Mouse (Mus musculus) hindbrain, embryonic 12.5 days (tissue): ENCODE measurements around the gene Rprd1b. TPM values are rescaled to one million over a fixed set of nuclear protein-coding genes. Genes with fewer than 3 reads are reported as not detected.

Experiments used
- ATAC-seq: fragments of 200-750 bp; cut with Nextera tagmentation; 2 replicates; pipeline ENCODE4 v1.8.0; 2017; ENCODE audit warnings: moderate TSS enrichment; ENCODE audit not compliant: low FRiP score
- H3K27ac ChIP-seq: fragments of 300-500 bp; sonication (generic); 2 replicates; pipeline ENCODE4 v1.5.1; 2016; ENCODE audit warnings: mild to moderate bottlenecking
- H3K27me3 ChIP-seq: fragments of 300-500 bp; sonication (generic); 2 replicates; pipeline ENCODE4 v1.6.1; 2016; ENCODE audit warnings: mild to moderate bottlenecking
- H3K36me3 ChIP-seq: fragments of 300-500 bp; sonication (generic); 2 replicates; pipeline ENCODE4 v1.6.1; 2016; ENCODE audit warnings: mild to moderate bottlenecking
- H3K4me1 ChIP-seq: fragments of 300-500 bp; sonication (generic); 2 replicates; pipeline ENCODE4 v1.6.1; 2016
- H3K4me2 ChIP-seq: fragments of 300-500 bp; sonication (generic); replicated peaks from 2 replicates; pipeline ENCODE4 v1.6.1; 2016; ENCODE audit warnings: mild to moderate bottlenecking
- H3K4me3 ChIP-seq: fragments of 300-500 bp; sonication (generic); 2 replicates; pipeline ENCODE4 v1.5.1; 2016; ENCODE audit warnings: mild to moderate bottlenecking
- H3K9ac ChIP-seq: fragments of 300-500 bp; sonication (generic); 2 replicates; pipeline ENCODE4 v1.6.1; 2016; ENCODE audit warnings: mild to moderate bottlenecking, moderate library complexity
- H3K9me3 ChIP-seq: fragments of 300-500 bp; sonication (generic); replicated peaks from 2 replicates; pipeline ENCODE4 v1.6.1; 2016; ENCODE audit warnings: mild to moderate bottlenecking
- WGBS: fragments of 180-500 bp; shearing (Covaris S2); methylation state at CpG from one replicate; pipeline ENCODE4 v1.1.7; 2016; 5-methylcytosine and 5-hydroxymethylcytosine counted together
- polyA plus RNA-seq: library from polyadenylated mRNA; unstranded; fragments of >200 nt; fragmentation: Nextera tagmentation; extraction: Ambion mirVana; gene quantifications from 2 replicates; pipeline ENCODE4 v1.2.1, GENCODE M21; 2016

Gene Rprd1b
- polyA plus RNA-seq, 1 experiment from 2014 or later: 46.2 TPM

DNA sequence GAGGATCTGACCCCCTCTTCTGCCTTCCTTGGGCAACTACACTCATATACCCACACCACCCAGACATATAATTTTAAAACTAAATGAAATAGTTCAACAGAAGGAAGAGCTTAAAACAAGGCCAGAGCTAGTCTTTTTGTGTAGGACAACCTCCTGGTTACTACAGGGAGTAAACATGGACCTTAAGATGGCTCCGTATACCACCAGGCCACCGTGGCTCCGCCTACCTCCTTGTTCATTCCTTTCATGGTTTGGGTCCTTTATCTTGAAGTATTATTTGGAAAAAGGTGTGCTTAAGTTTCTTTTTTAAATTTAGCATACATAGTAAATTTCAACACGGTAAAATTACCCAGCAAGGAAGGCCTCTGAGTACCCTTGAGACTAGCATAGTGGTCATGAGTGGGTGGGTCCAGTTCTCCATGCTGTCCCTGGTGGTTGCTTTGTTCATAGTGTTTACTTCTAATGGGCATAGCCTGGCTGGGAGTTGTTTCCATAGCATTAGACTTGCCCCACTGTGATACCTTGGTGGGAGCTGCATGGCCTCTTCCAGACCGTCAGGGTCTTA, 39.0 kb downstream of the Rprd1b start:
- no peak overlapping the region for H3K4me3 ChIP-seq
- H3K27ac ChIP-seq: no peak overlapping the region
- H3K4me2 ChIP-seq: no peak overlapping the region
- 94% methylated on average over 5 of the region's 5 CpGs for WGBS
- peaks cover 35% of the 10 kb centered on the region for H3K36me3 ChIP-seq
- no peaks in the 10 kb centered on the region for H3K9me3 ChIP-seq
- no peaks in the 10 kb centered on the region for H3K27me3 ChIP-seq
- H3K9ac ChIP-seq: no peak overlapping the region
- 0 out of 2 replicates have a peak, but pooled peaks cover 4% of the 10 kb centered on the region for H3K4me1 ChIP-seq
- no peak for ATAC-seq

DNA sequence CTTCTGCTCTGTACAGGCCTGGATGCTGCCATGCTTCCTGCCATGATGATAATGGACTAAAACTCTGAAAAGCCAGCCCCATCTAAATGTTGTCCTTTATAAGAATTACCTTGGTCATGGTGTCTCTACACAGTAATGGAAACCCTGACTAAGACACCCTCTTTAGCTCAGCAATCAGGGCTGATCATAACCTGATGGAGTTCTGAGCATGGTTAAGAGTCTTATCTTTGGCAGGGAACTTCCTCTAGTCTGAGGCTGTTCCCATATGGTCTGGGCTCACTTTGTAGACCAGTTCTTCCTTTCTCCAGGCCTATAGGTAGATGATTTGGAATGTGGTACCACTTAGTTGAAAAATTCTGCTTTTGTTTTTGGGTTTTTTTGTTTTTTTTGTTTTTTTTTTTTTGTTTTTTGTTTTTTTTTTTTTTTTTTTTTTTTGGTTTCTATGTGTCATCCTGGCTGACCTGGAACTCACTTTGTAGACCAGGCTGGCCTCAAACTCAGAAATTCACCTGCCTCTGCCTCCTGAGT, 40.2 kb downstream of the Rprd1b start:
- H3K36me3 ChIP-seq: peaks cover 45% of the 10 kb centered on the region
- 0 out of 2 replicates have a peak, but pooled peaks cover 4% of the 10 kb centered on the region for H3K4me1 ChIP-seq
- no peak for ATAC-seq

DNA sequence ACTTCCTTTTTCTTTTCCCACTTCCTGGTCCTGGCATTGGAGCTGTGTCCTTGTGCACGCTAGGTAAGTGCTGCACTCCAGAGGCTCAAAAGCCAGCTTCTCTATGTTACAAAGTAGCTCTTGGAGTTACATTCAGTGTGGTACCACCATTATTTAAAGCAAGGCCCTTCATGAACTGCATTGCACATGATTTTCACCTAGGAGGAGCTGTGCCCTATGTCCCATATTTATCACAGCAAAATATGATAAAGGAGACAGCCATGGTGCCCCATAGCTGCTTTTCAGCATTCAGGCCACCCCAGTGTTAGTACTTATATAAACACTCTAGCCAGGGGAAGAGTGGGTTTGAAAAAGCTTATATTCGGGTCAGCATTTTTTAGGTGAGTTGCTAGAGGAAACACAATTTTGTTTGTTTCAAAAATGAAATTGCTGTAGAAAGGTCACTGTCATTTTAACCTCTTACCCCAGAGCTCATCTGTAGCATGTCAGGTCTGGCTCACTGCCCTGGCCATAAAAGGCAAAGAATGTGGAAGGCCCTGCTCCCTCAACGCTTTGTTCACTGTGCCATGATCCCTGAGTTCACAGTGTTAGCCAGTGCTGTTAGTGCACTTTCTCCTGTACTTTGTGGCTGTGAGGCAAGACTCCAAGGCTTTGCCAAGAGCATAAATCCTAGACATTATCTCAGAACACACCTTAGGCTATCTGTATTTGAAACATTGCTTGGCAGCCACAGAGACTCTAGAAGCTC, 42.8 kb downstream of the Rprd1b start:
- no peak for ATAC-seq
- 0 out of 2 replicates have a peak, but pooled peaks cover 4% of the 10 kb centered on the region for H3K4me1 ChIP-seq
- H3K9ac ChIP-seq: no peak overlapping the region
- no peak overlapping the region for H3K4me3 ChIP-seq
- no peaks in the 10 kb centered on the region for H3K9me3 ChIP-seq
- H3K4me2 ChIP-seq: no peak overlapping the region
- 86% methylated on average over 3 of the region's 3 CpGs for WGBS
- peaks cover 63% of the 10 kb centered on the region for H3K36me3 ChIP-seq
- no peaks in the 10 kb centered on the region for H3K27me3 ChIP-seq
- H3K27ac ChIP-seq: no peak overlapping the region

More for the DNA sequence above, 40.2 kb downstream of the Rprd1b start:
- Histone ChIP-seq H3K27me3 (no peaks in the 10 kb centered on the region), H3K9ac (no peak overlapping the region), H3K4me3 (no peak overlapping the region), H3K4me2 (no peak overlapping the region), H3K9me3 (no peaks in the 10 kb centered on the region), H3K27ac (no peak overlapping the region)

GRCm38 (mm10) chr2:158071633-158071995, 43.3 kb downstream of the Rprd1b start:
- no peak for ATAC-seq

DNA sequence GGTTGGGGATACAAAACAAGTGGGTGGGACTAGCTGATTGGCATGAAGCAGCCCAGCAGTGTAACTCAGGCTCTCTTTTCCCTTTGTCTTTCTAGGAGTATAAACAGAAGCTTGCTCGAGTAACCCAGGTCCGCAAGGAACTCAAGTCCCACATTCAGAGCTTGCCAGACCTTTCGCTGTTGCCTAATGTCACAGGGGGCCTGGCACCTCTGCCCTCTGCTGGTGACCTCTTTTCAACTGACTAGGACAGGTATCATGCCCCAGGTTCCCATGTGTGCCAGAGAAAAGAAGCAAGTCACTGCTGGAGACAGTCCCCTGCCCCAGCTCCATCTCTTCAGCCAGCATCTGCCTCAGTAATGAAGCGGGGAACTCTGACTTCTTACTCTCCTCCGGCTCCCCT, 46.5 kb downstream of the Rprd1b start:
- Histone ChIP-seq H3K4me3 (no peak overlapping the region), H3K9me3 (no peaks in the 10 kb centered on the region), H3K36me3 (peaks cover 75% of the 10 kb centered on the region), H3K27ac (no peak overlapping the region), H3K4me2 (no peak overlapping the region), H3K4me1 (no peaks in the 10 kb centered on the region), H3K9ac (no peak overlapping the region), H3K27me3 (no peaks in the 10 kb centered on the region)
- no peak for ATAC-seq
- WGBS: 83% methylated on average over 5 of the region's 5 CpGs

More at GRCm38 (mm10) chr2:158071633-158071995, 43.3 kb downstream of the Rprd1b start:
- Histone ChIP-seq H3K4me1 (no peaks in the 10 kb centered on the region), H3K4me2 (no peak overlapping the region), H3K27ac (no peak overlapping the region), H3K4me3 (no peak overlapping the region), H3K9me3 (no peaks in the 10 kb centered on the region), H3K36me3 (peaks cover 68% of the 10 kb centered on the region), H3K9ac (no peak overlapping the region), H3K27me3 (no peaks in the 10 kb centered on the region)
- WGBS: 90% methylated on average over 5 of the region's 5 CpGs

- H3K9me3 ChIP-seq: no peaks in the 10 kb centered on the region
- no peaks in the 10 kb centered on the region for H3K4me1 ChIP-seq
- H3K4me3 ChIP-seq: no peak overlapping the region
- H3K36me3 ChIP-seq: peaks cover 59% of the 10 kb centered on the region
- H3K4me2 ChIP-seq: no peak overlapping the region
- H3K27ac ChIP-seq: no peak overlapping the region
- no peak for ATAC-seq
- H3K27me3 ChIP-seq: no peaks in the 10 kb centered on the region
- WGBS: 87% methylated on average over 6 of the region's 6 CpGs
- no peak overlapping the region for H3K9ac ChIP-seq
Observed at GRCm38 (mm10) chr2:158076690-158077089, 48.4 kb downstream of the Rprd1b start.

- Histone ChIP-seq H3K27ac (no peak overlapping the region), H3K9ac (no peak overlapping the region), H3K4me3 (no peak overlapping the region), H3K27me3 (no peaks in the 10 kb centered on the region), H3K9me3 (no peaks in the 10 kb centered on the region), H3K4me1 (no peaks in the 10 kb centered on the region), H3K36me3 (peaks cover 48% of the 10 kb centered on the region), H3K4me2 (no peak overlapping the region)
- ATAC-seq: no peak
- WGBS: 86% methylated on average over 2 of the region's 2 CpGs
Observed at GRCm38 (mm10) chr2:158077981-158078380, 49.7 kb downstream of the Rprd1b start.

DNA sequence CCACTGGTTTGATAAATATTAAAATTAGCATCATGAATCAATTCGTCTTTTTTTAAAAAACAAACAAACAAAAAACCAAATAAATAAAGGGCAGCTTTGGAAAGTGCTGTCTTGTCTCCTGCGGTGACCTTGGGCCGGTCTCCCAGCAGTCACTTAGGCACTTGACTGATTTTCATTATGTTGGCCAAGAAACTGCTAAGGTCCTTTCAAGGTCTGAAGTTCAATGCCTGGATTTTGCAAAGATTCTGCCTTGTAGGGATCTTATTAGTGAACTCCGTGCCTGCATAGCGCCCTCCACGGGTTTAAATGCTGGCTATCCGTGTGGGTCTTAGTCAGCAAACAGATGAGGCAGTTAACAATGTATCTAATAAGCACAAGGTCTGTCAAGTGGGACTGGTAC, 50.7 kb downstream of the Rprd1b start:
- 80% methylated on average over 7 of the region's 7 CpGs for WGBS
- H3K9me3 ChIP-seq: no peaks in the 10 kb centered on the region
- peaks cover 38% of the 10 kb centered on the region for H3K36me3 ChIP-seq
- no peak overlapping the region for H3K27ac ChIP-seq
- H3K27me3 ChIP-seq: no peaks in the 10 kb centered on the region
- no peaks in the 10 kb centered on the region for H3K4me1 ChIP-seq
- no peak overlapping the region for H3K4me3 ChIP-seq
- ATAC-seq: no peak
- no peak overlapping the region for H3K9ac ChIP-seq
- no peak overlapping the region for H3K4me2 ChIP-seq

- Histone ChIP-seq H3K4me3 (no peak overlapping the region), H3K4me1 (no peaks in the 10 kb centered on the region), H3K36me3 (peaks cover 30% of the 10 kb centered on the region), H3K9me3 (no peaks in the 10 kb centered on the region), H3K4me2 (no peak overlapping the region), H3K27me3 (no peaks in the 10 kb centered on the region), H3K9ac (no peak overlapping the region), H3K27ac (no peak overlapping the region)
- no peak for ATAC-seq
- 63% methylated on average over 9 of the region's 9 CpGs for WGBS
Observed at GRCm38 (mm10) chr2:158079843-158080395, 51.6 kb downstream of the Rprd1b start.

GRCm38 (mm10) chr2:158080622-158081241, 52.4 kb downstream of the Rprd1b start:
- 88% methylated on average over 9 of the region's 9 CpGs for WGBS
- H3K27ac ChIP-seq: no peak overlapping the region
- H3K4me1 ChIP-seq: no peaks in the 10 kb centered on the region
- H3K4me2 ChIP-seq: no peak overlapping the region
- H3K9ac ChIP-seq: no peak overlapping the region
- H3K9me3 ChIP-seq: no peaks in the 10 kb centered on the region
- H3K36me3 ChIP-seq: peaks cover 23% of the 10 kb centered on the region
- ATAC-seq: no peak
- H3K27me3 ChIP-seq: no peaks in the 10 kb centered on the region
- no peak overlapping the region for H3K4me3 ChIP-seq

DNA sequence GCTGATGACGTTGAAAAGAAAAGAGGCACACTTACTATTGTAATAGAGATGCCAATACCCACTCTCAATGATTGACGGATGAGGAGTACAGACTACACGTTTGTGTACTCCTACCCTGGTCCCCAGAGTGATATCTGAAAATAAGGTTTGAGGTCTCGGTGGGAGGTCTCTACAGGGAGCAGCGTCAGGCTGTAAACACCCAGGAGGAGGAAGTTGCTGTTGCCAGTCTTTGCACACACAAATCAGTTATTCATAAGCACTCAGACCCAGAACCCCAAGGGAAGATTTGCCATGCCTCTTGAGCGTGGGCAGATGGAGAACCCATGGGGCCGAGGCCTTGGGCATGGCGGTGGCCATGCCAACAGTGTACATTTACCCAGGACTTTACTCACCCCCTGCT, 56.2 kb downstream of the Rprd1b start:
- Histone ChIP-seq H3K36me3 (no peaks in the 10 kb centered on the region), H3K27ac (no peak overlapping the region), H3K9me3 (no peaks in the 10 kb centered on the region), H3K4me1 (no peaks in the 10 kb centered on the region), H3K27me3 (no peaks in the 10 kb centered on the region), H3K4me3 (no peak overlapping the region), H3K4me2 (no peak overlapping the region), H3K9ac (no peak overlapping the region)
- WGBS: 63% methylated on average over 8 of the region's 8 CpGs
- no peak for ATAC-seq

DNA sequence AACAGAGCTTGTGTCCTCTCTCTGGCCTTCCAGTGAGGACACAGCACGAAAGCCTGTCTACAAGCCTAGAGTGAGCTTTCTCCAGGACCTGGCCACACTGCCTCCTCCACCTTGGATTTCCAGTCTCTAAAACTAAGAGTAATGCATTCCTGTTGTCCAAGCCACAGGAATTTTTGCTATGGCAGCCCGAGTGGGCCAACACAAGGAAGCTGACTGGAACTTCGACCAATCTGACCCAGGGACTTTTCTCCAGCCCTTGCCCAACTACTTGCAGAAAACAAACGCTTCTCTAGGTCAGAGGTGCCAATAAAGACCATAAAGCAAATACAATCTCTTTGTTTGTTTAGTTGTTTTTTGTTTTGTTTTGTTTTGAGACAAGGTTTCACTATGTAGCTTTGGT, 61.8 kb downstream of the Rprd1b start:
- no peak overlapping the region for H3K4me3 ChIP-seq
- 0 out of 2 replicates have a peak, but pooled peaks cover 8% of the 10 kb centered on the region for H3K4me1 ChIP-seq
- no peaks in the 10 kb centered on the region for H3K9me3 ChIP-seq
- WGBS: 88% methylated on average over 4 of the region's 4 CpGs
- H3K27ac ChIP-seq: no peak overlapping the region
- no peaks in the 10 kb centered on the region for H3K27me3 ChIP-seq
- H3K9ac ChIP-seq: no peak overlapping the region
- H3K4me2 ChIP-seq: no peak overlapping the region
- H3K36me3 ChIP-seq: no peaks in the 10 kb centered on the region
- ATAC-seq: no peak
